Mouse (Mus musculus) liver, adult 2 months (tissue): ENCODE data around the gene Mmgt2. TPM values are rescaled to one million over a fixed set of nuclear protein-coding genes. Genes with fewer than 3 reads are reported as not detected.

ENCODE experiments used
- DNase-seq: peaks from one replicate; pipeline ENCODE4 v3.0.0-alpha.2; 2011; ENCODE audit warnings: low read depth, low spot score; ENCODE audit errors: extremely low read depth
- H3K27ac ChIP-seq: fragments of 200-500 bp; replicated peaks from 2 replicates; pipeline ENCODE4 v1.5.1; 2012; ENCODE audit warnings: low read depth, mild to moderate bottlenecking, control low read depth, inconsistent platforms, low read length; ENCODE audit not compliant: insufficient read depth
- H3K27me3 ChIP-seq: fragments of 200-500 bp; 2 replicates; pipeline ENCODE4 v1.6.1; 2012; ENCODE audit warnings: mild to moderate bottlenecking, moderate library complexity, low read length, inconsistent platforms; ENCODE audit not compliant: control insufficient read depth, insufficient read depth
- H3K36me3 ChIP-seq: fragments of 200-500 bp; 2 replicates; pipeline ENCODE4 v1.6.1; 2012; ENCODE audit warnings: low read length, inconsistent platforms; ENCODE audit not compliant: control insufficient read depth, insufficient read depth
- H3K4me1 ChIP-seq: fragments of 200-500 bp; 2 replicates; pipeline ENCODE4 v1.6.1; 2011; ENCODE audit warnings: low read length; ENCODE audit not compliant: control insufficient read depth, insufficient read depth
- H3K4me3 ChIP-seq: fragments of 200-500 bp; 2 replicates; pipeline ENCODE4 v1.5.1; 2011; ENCODE audit warnings: low read depth, mild to moderate bottlenecking, control low read depth, low read length, moderate library complexity; ENCODE audit not compliant: insufficient read depth
- H3K79me2 ChIP-seq: fragments of 200-500 bp; 2 replicates; pipeline ENCODE4 v1.6.1; 2012; ENCODE audit warnings: inconsistent platforms, mild to moderate bottlenecking, low read length, moderate library complexity; ENCODE audit not compliant: control insufficient read depth, insufficient read depth
- H3K9ac ChIP-seq: fragments of 200-500 bp; 2 replicates; pipeline ENCODE4 v1.6.1; 2012; ENCODE audit warnings: low read depth, mild to moderate bottlenecking, control low read depth, inconsistent platforms, low read length
- CTCF ChIP-seq: fragments of 200-500 bp; IDR thresholded peaks from 2 replicates; pipeline ENCODE4 v1.5.1; 2011; ENCODE audit warnings: low read depth, low read length, control low read depth
- POLR2A ChIP-seq: fragments of 200-500 bp; IDR thresholded peaks from 2 replicates; pipeline ENCODE4 v1.6.1; 2011; ENCODE audit warnings: low read length, control low read depth; ENCODE audit not compliant: insufficient read depth; ENCODE audit errors: extremely low read depth
- WGBS: fragments of 180-500 bp; shearing (Covaris S2); methylation state at CpG from one replicate; pipeline ENCODE4 v1.1.7; 2018; 5-methylcytosine and 5-hydroxymethylcytosine counted together
- polyA plus RNA-seq: library from polyadenylated mRNA; depleted of rRNA; stranded (reverse); fragments of >200 nt; gene quantifications from 2 replicates; pipeline ENCODE4 v1.2.3, GENCODE M21; 2012
- total RNA-seq: library from RNA; depleted of rRNA; stranded (reverse); fragments of >200 nt; gene quantifications from 2 replicates; pipeline ENCODE4 v1.2.3, GENCODE M21; 2014

Gene Mmgt2
- total and polyA plus RNA-seq, 2 experiments: 2.6 to 3.6 TPM

DNA sequence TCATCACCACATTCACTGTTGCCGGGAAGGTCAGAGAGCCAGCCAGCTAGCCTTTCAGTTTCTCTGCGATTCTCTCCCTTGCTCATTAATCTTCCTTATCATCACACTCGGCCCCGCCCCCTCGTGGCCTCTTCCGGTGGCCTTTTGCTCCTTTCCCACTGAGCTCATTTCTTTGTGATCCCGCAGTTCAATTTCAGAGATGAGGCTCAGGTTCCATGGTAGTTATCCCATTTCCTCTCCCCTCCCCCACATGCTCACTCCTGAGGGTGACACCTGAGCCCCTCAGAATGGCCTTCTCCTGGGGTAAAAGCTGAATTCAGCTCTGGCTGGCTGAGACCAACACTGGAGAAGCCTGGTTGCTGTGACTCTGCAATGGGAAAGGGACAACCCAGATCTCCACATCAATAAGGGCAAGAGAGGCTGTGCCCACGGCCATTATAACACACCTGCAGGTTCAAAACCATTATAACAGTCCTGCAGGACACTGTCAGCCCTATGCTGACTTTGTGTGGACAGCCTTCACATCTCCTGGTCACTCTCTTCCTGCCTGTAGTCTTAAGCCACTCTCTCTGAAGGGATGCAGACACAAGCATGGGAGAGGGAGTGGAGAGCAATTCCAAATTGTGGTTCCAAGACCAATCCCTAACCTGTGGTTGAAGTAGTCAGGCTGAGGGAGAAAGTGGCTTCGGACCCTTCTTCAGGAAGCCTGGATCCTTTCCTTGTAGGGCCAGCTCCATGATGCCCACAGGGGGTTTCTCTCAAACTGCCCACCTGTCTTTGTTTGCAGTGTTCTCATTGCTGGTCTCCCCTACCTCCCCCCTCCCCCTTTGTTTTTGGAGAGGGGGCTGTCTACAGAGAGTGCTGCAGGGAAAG lies 18.9 kb upstream of the Mmgt2 start:
- TF ChIP-seq POLR2A: no peak
- no peak for TF ChIP-seq CTCF
- 24% methylated on average over 9 of the region's 9 CpGs for WGBS
- H3K4me1 ChIP-seq: 0 out of 2 replicates have a peak, but pooled peaks cover 3% of the 10 kb centered on the region
- no peaks in the 10 kb centered on the region for H3K79me2 ChIP-seq
- no peak overlapping the region for H3K27ac ChIP-seq
- DNase-seq: no peak
- H3K36me3 ChIP-seq: no peaks in the 10 kb centered on the region
- H3K9ac ChIP-seq: no peak overlapping the region
- H3K27me3 ChIP-seq: no peaks in the 10 kb centered on the region
- H3K4me3 ChIP-seq: no peak overlapping the region

DNA sequence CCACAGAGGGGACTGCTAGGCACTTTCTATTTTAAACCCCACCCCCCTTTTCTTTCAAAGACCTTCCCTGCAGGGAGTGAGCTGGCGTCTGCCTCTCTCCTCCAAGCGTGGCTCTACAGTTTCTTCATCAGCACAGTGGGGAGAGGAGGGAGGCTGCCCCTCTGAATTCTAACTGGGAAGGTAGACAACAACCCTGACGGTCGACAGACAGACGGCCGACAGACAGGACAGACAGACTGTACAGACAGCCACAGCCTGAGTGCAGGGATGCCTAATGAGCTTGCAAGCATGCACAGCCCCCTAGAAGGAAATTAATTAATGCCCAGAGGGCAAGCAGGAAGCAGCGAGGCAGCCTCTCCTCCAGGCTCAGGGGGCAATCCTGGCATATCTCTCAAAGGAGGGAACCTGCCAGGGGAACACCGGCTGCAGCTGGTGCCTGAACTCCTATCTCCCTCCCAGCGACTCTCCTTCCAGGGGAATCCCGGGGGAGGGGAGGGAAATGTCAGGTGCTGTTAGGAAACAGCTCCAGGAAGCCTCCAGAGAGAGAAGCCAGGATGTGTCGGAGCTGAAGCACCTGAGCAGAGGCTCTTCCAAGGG lies 18.1 kb upstream of the Mmgt2 start:
- no peaks in the 10 kb centered on the region for H3K36me3 ChIP-seq
- no peaks in the 10 kb centered on the region for H3K79me2 ChIP-seq
- H3K9ac ChIP-seq: no peak overlapping the region
- H3K4me1 ChIP-seq: 0 out of 2 replicates have a peak, but pooled peaks cover 3% of the 10 kb centered on the region
- WGBS: 39% methylated on average over 11 of the region's 11 CpGs
- H3K27ac ChIP-seq: no peak overlapping the region
- no peaks in the 10 kb centered on the region for H3K27me3 ChIP-seq
- no peak overlapping the region for H3K4me3 ChIP-seq
- DNase-seq: no peak
- TF ChIP-seq CTCF: no peak
- TF ChIP-seq POLR2A: no peak

GRCm38 (mm10) chr11:62631138-62631537 lies 17.3 kb upstream of the Mmgt2 start:
- DNase-seq: no peak
- H3K36me3 ChIP-seq: no peaks in the 10 kb centered on the region
- 0 out of 2 replicates have a peak, but pooled peaks cover 3% of the 10 kb centered on the region for H3K4me1 ChIP-seq
- no peaks in the 10 kb centered on the region for H3K27me3 ChIP-seq
- H3K4me3 ChIP-seq: no peak overlapping the region
- no peak overlapping the region for H3K27ac ChIP-seq
- no peak overlapping the region for H3K9ac ChIP-seq
- no peak for TF ChIP-seq POLR2A
- TF ChIP-seq CTCF: no peak
- 86% methylated on average over 4 of the region's 4 CpGs for WGBS
- no peaks in the 10 kb centered on the region for H3K79me2 ChIP-seq

DNA sequence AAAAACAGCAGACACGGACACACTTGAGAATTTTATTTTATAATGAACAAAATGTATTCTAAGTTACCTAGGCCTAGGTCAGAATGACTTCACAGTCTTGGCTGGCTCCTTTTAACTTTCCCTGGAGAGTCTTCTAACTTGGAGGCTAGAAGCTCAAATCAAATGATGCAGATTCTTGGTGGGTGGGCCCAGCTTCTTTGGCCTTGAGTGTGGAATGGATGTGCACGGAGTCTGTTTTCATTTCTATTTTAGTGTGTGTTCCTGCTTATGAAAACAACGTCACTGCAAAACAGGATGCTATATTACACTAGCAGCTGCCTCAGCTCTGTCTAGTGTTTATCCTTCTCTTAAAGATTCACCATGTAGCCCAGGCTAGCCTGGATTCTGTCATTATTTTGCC lies 13.1 kb upstream of the Mmgt2 start:
- H3K36me3 ChIP-seq: no peaks in the 10 kb centered on the region
- TF ChIP-seq CTCF (no peak), POLR2A (no peak)
- no peak overlapping the region for H3K9ac ChIP-seq
- no peak overlapping the region for H3K4me3 ChIP-seq
- no peak for DNase-seq
- 80% methylated on average over 3 of the region's 3 CpGs for WGBS
- no peaks in the 10 kb centered on the region for H3K27me3 ChIP-seq
- no peaks in the 10 kb centered on the region for H3K4me1 ChIP-seq
- no peaks in the 10 kb centered on the region for H3K79me2 ChIP-seq
- H3K27ac ChIP-seq: no peak overlapping the region

GRCm38 (mm10) chr11:62636105-62636839 lies 12.2 kb upstream of the Mmgt2 start:
- no peak for DNase-seq
- Histone ChIP-seq H3K27me3 (no peaks in the 10 kb centered on the region), H3K79me2 (no peaks in the 10 kb centered on the region), H3K36me3 (no peaks in the 10 kb centered on the region), H3K27ac (no peak overlapping the region), H3K4me1 (no peaks in the 10 kb centered on the region), H3K9ac (no peak overlapping the region), H3K4me3 (no peak overlapping the region)
- WGBS: 76% methylated on average over 11 of the region's 11 CpGs
- no peak for TF ChIP-seq CTCF
- no peak for TF ChIP-seq POLR2A
